Mouse (Mus musculus) hindbrain, embryonic 11.5 days (tissue): ENCODE measurements at regions not wholly inside any gene's neighbourhood (a gene's known extent, or its start where the extent isn't known, plus 50 kb on each side); places are given as distances from the start of the nearest gene placed in this dataset.

Experiments used
- ATAC-seq: fragments of 200-750 bp; cut with Nextera tagmentation; 2 replicates; pipeline ENCODE4 v1.8.0; 2017; ENCODE audit warnings: mild to moderate bottlenecking, moderate TSS enrichment, moderate library complexity; ENCODE audit not compliant: low FRiP score
- DNase-seq: peaks from one replicate; pipeline ENCODE4 v3.0.0-alpha.2; 2015; ENCODE audit warnings: low spot score
- H3K27ac ChIP-seq: fragments of 300-500 bp; sonication (generic); 2 replicates; pipeline ENCODE4 v1.5.1; 2014; ENCODE audit warnings: mild to moderate bottlenecking, low read depth, low read length
- H3K27me3 ChIP-seq: fragments of 300-500 bp; sonication (generic); 2 replicates; pipeline ENCODE4 v1.6.1; 2014; ENCODE audit warnings: mild to moderate bottlenecking, low read length, moderate library complexity, mixed read lengths; ENCODE audit not compliant: control insufficient read depth, insufficient read depth
- H3K36me3 ChIP-seq: fragments of 300-500 bp; sonication (generic); 2 replicates; pipeline ENCODE4 v1.6.1; 2014; ENCODE audit warnings: mild to moderate bottlenecking, low read length, moderate library complexity, mixed read lengths; ENCODE audit not compliant: control insufficient read depth, insufficient read depth
- H3K4me1 ChIP-seq: fragments of 300-500 bp; sonication (generic); replicated peaks from 2 replicates; pipeline ENCODE4 v1.6.1; 2014; ENCODE audit warnings: low read length, mixed read lengths; ENCODE audit not compliant: control insufficient read depth, insufficient read depth
- H3K4me2 ChIP-seq: fragments of 300-500 bp; sonication (generic); replicated peaks from 2 replicates; pipeline ENCODE4 v1.6.1; 2014; ENCODE audit warnings: mild to moderate bottlenecking, low read depth, low read length
- H3K4me3 ChIP-seq: fragments of 300-500 bp; sonication (generic); 2 replicates; pipeline ENCODE4 v1.5.1; 2014; ENCODE audit warnings: low read depth, low read length
- H3K9ac ChIP-seq: fragments of 300-500 bp; sonication (generic); 2 replicates; pipeline ENCODE4 v1.6.1; 2014; ENCODE audit warnings: low read depth, low read length
- H3K9me3 ChIP-seq: fragments of 300-500 bp; sonication (generic); 2 replicates; pipeline ENCODE4 v1.6.1; 2016; ENCODE audit warnings: low read length; ENCODE audit not compliant: control insufficient read depth
- WGBS: fragments of 180-500 bp; shearing (Covaris S2); extraction: QIAGEN DNeasy Blood & Tissue Kit; methylation state at CpG from one replicate; pipeline ENCODE4 v1.1.7; 2014; 5-methylcytosine and 5-hydroxymethylcytosine counted together

DNA sequence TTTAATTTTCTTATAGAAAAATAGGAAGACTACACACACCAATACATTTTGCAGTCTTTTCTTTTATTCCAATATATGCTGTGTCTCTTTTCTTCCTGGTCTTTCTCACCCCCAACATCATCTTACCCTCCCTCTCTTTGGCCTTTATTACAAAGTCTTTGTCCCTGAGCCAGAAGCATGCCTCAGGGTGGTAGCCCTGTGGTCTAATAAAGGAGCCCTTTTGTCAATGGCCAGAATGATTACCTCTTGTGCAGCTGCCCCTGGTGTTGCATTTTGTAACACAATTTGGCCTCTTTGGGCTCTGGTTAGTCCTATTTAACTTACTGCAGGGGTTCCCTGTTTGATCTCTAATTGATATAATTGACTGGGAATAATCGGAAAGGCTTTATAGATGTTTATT lies 636.7 kb downstream of the Pkhd1 start:
- H3K36me3 ChIP-seq, result no peaks in the 10 kb centered on the region
- WGBS, result 32% methylated on average over 1 of the region's 1 CpGs
- no peaks in the 10 kb centered on the region for H3K27me3 ChIP-seq
- peak; percentile 67 for ATAC-seq
- no peak overlapping the region for H3K4me2 ChIP-seq
- peak; percentile 41 for DNase-seq
- no peaks in the 10 kb centered on the region for H3K9me3 ChIP-seq
- H3K27ac ChIP-seq, result no peak overlapping the region
- no peak overlapping the region for H3K4me3 ChIP-seq
- no peak overlapping the region for H3K9ac ChIP-seq
- H3K4me1 ChIP-seq, result no peaks in the 10 kb centered on the region

DNA sequence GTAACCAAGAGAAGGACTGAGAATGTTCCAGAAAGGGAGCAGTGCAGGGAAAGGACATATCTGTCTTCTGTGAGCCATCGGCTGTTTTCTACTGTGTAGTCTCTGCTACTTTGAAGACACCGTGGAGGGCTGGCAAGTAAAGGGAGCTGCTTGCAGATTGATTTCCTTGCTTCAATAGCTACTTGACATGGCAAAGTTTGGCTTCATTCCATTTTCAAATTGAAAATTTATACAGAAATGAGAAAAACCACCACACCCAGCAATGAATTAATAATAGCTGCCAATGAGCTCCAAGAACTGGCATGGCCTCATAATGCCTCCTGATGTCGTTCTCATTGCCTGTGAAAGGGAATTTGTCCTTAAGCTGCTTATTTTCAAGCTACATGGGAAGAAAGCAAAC lies 635.1 kb downstream of the Pkhd1 start:
- Histone ChIP-seq H3K9ac (no peak overlapping the region), H3K36me3 (no peaks in the 10 kb centered on the region), H3K4me2 (no peak overlapping the region), H3K27me3 (no peaks in the 10 kb centered on the region), H3K4me1 (no peaks in the 10 kb centered on the region), H3K4me3 (no peak overlapping the region), H3K9me3 (no peaks in the 10 kb centered on the region), H3K27ac (no peak overlapping the region)
- 72% methylated on average over 3 of the region's 3 CpGs for WGBS
- DNase-seq, result no peak
- no peak for ATAC-seq

DNA sequence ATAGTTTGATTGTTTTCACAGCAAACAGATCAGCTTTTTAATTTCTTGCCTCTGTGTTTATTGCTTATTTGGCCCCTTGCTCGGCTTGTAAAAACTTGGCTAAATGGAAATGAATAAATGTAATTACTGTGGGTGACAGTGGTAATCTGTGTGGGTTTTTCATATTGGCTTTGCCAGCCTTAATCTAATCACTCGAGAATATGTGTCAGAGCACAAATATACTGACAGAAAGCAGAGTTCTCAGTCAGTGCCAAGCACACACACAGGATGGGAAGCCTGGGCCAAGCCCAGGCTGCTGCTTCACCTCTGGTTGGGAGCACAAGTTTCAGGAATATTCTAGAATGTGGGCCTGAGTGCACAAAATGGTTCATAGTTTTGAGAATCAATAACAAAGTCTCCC lies 634.4 kb downstream of the Pkhd1 start:
- ATAC-seq (no peak), DNase-seq (no peak)
- Histone ChIP-seq H3K27ac (no peak overlapping the region; the same call in 1 of the 2 replicates), H3K4me1 (no peaks in the 10 kb centered on the region), H3K9me3 (no peaks in the 10 kb centered on the region), H3K27me3 (no peaks in the 10 kb centered on the region), H3K4me3 (no peak overlapping the region), H3K36me3 (no peaks in the 10 kb centered on the region), H3K9ac (no peak overlapping the region), H3K4me2 (no peak overlapping the region)
- WGBS, result 52% methylated on average over 2 of the region's 2 CpGs

DNA sequence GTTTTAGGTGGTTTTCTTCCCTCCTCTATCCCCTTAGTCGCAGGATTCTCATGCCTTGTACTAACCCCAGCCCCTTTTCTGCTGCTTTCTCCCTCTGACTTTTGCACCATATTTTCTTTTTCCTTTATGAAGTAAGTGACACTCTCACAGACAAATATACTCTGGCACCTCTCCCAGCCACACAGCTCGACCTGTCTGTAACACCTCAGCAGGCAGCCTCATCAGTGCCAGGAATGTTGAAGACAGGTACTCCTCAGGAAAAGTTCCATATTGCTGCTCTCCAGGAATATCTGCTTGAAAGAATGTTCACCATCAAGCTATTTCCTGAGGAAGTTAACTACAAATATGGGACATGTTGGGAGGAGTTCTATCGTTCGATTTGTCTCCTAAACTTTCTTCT lies 627.9 kb downstream of the Pkhd1 start:
- H3K9me3 ChIP-seq, result no peaks in the 10 kb centered on the region
- ATAC-seq, result no peak
- 79% methylated on average over 4 of the region's 4 CpGs for WGBS
- no peak for DNase-seq
- no peak overlapping the region for H3K4me2 ChIP-seq
- H3K27ac ChIP-seq, result no peak overlapping the region
- no peaks in the 10 kb centered on the region for H3K4me1 ChIP-seq
- no peak overlapping the region for H3K9ac ChIP-seq
- no peaks in the 10 kb centered on the region for H3K36me3 ChIP-seq
- no peak overlapping the region for H3K4me3 ChIP-seq
- no peaks in the 10 kb centered on the region for H3K27me3 ChIP-seq
